Mouse (Mus musculus): ENCODE measurements around the gene Nudt3.

GRCm38 (mm10) chr17:27611519-27611884, 11.8 kb downstream of the Nudt3 start:
- no peak for TF ChIP-seq CTCF (IDR thresholded peaks at IDR 0.05; ENCODE audit: low read depth)
- TF ChIP-seq EP300 (optimal IDR thresholded peaks at IDR 0.05), result no peak
